In genomic region chr12:52895672-52896460, GRCm38 (mm10) we compare ENCODE assay signal across 8 mouse cellular contexts.
DNase-seq lines count a peak whose midpoint lies in the region; ATAC-seq and TF ChIP-seq lines count a peak whose summit lies in the region.

No protein-coding gene starts in this region.

- H3K4me1 ChIP-seq in embryonic facial prominence, embryonic 10.5 days = peaks cover 4% of the 10 kb centered on the region
- peaks cover 17% of the 10 kb centered on the region for H3K4me1 ChIP-seq in heart, embryonic 12.5 days (replicated peaks)
- H3K4me1 ChIP-seq in kidney, postnatal 0 days (replicated peaks; ENCODE audit: insufficient read depth, low read length) = no peaks in the 10 kb centered on the region
- no peaks in the 10 kb centered on the region for H3K4me1 ChIP-seq in lung, adult 2 months (ENCODE audit: control insufficient read depth, insufficient read depth, low read length)

- no peaks in the 10 kb centered on the region for H3K79me2 ChIP-seq in C2C12 (ENCODE audit: control insufficient read depth, insufficient read depth)

- no peak overlapping the region for H3K27ac ChIP-seq in embryonic facial prominence, embryonic 10.5 days (replicated peaks)
- no peak overlapping the region for H3K27ac ChIP-seq in heart, embryonic 12.5 days (ENCODE audit: poor library complexity, severe bottlenecking)
- H3K27ac ChIP-seq in kidney, postnatal 0 days = no peak overlapping the region

- H3K27me3 ChIP-seq in C2C12 (ENCODE audit: control insufficient read depth, insufficient read depth, insufficient read length) = no peaks in the 10 kb centered on the region
- no peaks in the 10 kb centered on the region for H3K27me3 ChIP-seq in embryonic facial prominence, embryonic 10.5 days (replicated peaks; ENCODE audit: low read depth, poor library complexity, severe bottlenecking)
- no peaks in the 10 kb centered on the region for H3K27me3 ChIP-seq in heart, embryonic 12.5 days (replicated peaks)
- H3K27me3 ChIP-seq in kidney, postnatal 0 days (ENCODE audit: insufficient read depth, low read length) = no peaks in the 10 kb centered on the region

- H3K4me3 ChIP-seq in C2C12 (ENCODE audit: insufficient read depth, poor library complexity, severe bottlenecking) = no peak overlapping the region
- H3K4me3 ChIP-seq in embryonic facial prominence, embryonic 10.5 days = no peak overlapping the region
- H3K4me3 ChIP-seq in heart, embryonic 12.5 days = no peak overlapping the region
- H3K4me3 ChIP-seq in kidney, postnatal 0 days (replicated peaks; ENCODE audit: low read depth, low read length) = no peak overlapping the region
- H3K4me3 ChIP-seq in lung, adult 2 months (replicated peaks; ENCODE audit: extremely low read depth, low read depth, low read length) = no peak overlapping the region

- no peak overlapping the region for H3ac ChIP-seq in C2C12 (ENCODE audit: control insufficient read depth, insufficient read length, low read depth)

- ATAC-seq in heart, embryonic 12.5 days (ENCODE audit: insufficient number of reproducible peaks, low FRiP score) = no peak; the same call in 1 of the 2 replicates
- ATAC-seq in kidney, postnatal 0 days (replicated peaks; ENCODE audit: low FRiP score, low read depth) = peak; percentile 75
- no peak for ATAC-seq in erythroblast, adult 5-6 weeks (replicated peaks; ENCODE audit: low FRiP score, poor library complexity, severe bottlenecking)

- H3K9me3 ChIP-seq in embryonic facial prominence, embryonic 10.5 days = no peaks in the 10 kb centered on the region
- no peaks in the 10 kb centered on the region for H3K9me3 ChIP-seq in heart, embryonic 12.5 days (replicated peaks)
- H3K9me3 ChIP-seq in kidney, postnatal 0 days (replicated peaks; ENCODE audit: low read length) = no peaks in the 10 kb centered on the region

- WGBS in embryonic facial prominence, embryonic 10.5 days = 47% methylated on average over 6 of the region's 6 CpGs
- WGBS in heart, embryonic 12.5 days = 35% methylated on average over 6 of the region's 6 CpGs
- WGBS in kidney, postnatal 0 days = 35% methylated on average over 5 of the region's 6 CpGs
- WGBS in lung, adult 2 months = 33% methylated on average over 5 of the region's 6 CpGs

- no peak for TF ChIP-seq POLR2A in lung, adult 2 months (IDR thresholded peaks at IDR 0.05; ENCODE audit: borderline replicate concordance, extremely low read depth, low read depth, low read length)

- no peak overlapping the region for H3K9ac ChIP-seq in heart, embryonic 12.5 days
- no peak overlapping the region for H3K9ac ChIP-seq in kidney, postnatal 0 days (ENCODE audit: low read depth, low read length)

- TF ChIP-seq CTCF in C2C12 (IDR thresholded peaks at IDR 0.05; ENCODE audit: control insufficient read depth, insufficient read depth, insufficient read length) = no peak
- peak; percentile 87 for TF ChIP-seq CTCF in kidney, postnatal 0 days (IDR thresholded peaks at IDR 0.05; ENCODE audit: low read depth)
- peak; percentile 34; the same call in 1 of the 2 replicates for TF ChIP-seq CTCF in lung, adult 2 months (IDR thresholded peaks at IDR 0.05; ENCODE audit: insufficient read depth, low read length)

- H3K36me3 ChIP-seq in C2C12 (ENCODE audit: control insufficient read depth, insufficient read depth) = no peaks in the 10 kb centered on the region
- no peaks in the 10 kb centered on the region for H3K36me3 ChIP-seq in embryonic facial prominence, embryonic 10.5 days (replicated peaks)
- H3K36me3 ChIP-seq in heart, embryonic 12.5 days = no peaks in the 10 kb centered on the region; the same call in 1 of the 2 replicates
- H3K36me3 ChIP-seq in kidney, postnatal 0 days (ENCODE audit: insufficient read depth, low read length) = no peaks in the 10 kb centered on the region

- H3K79me3 ChIP-seq in C2C12 (ENCODE audit: low read depth) = no peaks in the 10 kb centered on the region

- DNase-seq in adrenal gland, adult 2 months = peak; percentile 70
- DNase-seq in embryonic facial prominence, embryonic 10.5 days (ENCODE audit: low spot score) = peak; percentile 51
- peak; percentile 93 for DNase-seq in kidney, postnatal 0 days (ENCODE audit: low spot score)
- DNase-seq in lung, adult 2 months = no peak
- DNase-seq in retina, adult 2 months (ENCODE audit: low read depth, low spot score) = peak; percentile 56

- H3K4me2 ChIP-seq in heart, embryonic 12.5 days = peak overlapping the region; percentile 26; the same call in 1 of the 2 replicates
- no peak overlapping the region for H3K4me2 ChIP-seq in kidney, postnatal 0 days (ENCODE audit: low read length)

TF ChIP-seq in C2C12, 6 proteins besides CTCF, POLR2A, EP300 and RAD21:
- TF ChIP-seq MYOD1 (IDR thresholded peaks at IDR 0.05; ENCODE audit: control insufficient read depth, insufficient read length, low read depth) = no peak
- TF ChIP-seq CEBPB (IDR thresholded peaks at IDR 0.05; ENCODE audit: low read depth) = no peak
- no peak for TF ChIP-seq MYOG (IDR thresholded peaks at IDR 0.05; ENCODE audit: control insufficient read depth, extremely low read depth, insufficient read length)
- no peak for TF ChIP-seq FOSL1 (IDR thresholded peaks at IDR 0.05; ENCODE audit: insufficient read depth, low read length, poor library complexity, severe bottlenecking)
- TF ChIP-seq MAX (IDR thresholded peaks at IDR 0.05) = peak; percentile 51
- no peak for TF ChIP-seq USF1 (IDR thresholded peaks at IDR 0.05; ENCODE audit: low read depth)
